Mouse (Mus musculus) monocyte, adult 5-6 weeks (primary cell): ENCODE data around the gene Fam53b. TPM values are rescaled to one million over a fixed set of nuclear protein-coding genes. Genes with fewer than 3 reads are reported as not detected.

Experiments used
- ATAC-seq: fragments of 153-309, 156-312 bp; replicated peaks from 2 replicates; pipeline ENCODE4 v1.8.0; 2017; ENCODE audit warnings: mild to moderate bottlenecking; ENCODE audit not compliant: low TSS enrichment, insufficient number of reproducible peaks, severe bottlenecking, poor library complexity, low FRiP score
- total RNA-seq: library from RNA; stranded (forward); fragments of 200-1000, 200-491, 200-594 nt; gene quantifications from 3 replicates; pipeline ENCODE4 v1.2.3, GENCODE M21; 2017

Fam53b gene
- total RNA-seq, 1 experiment from 2014 or later: 15.8 TPM

GRCm38 (mm10) chr7:132775922-132776321, 37.8 kb downstream of the Fam53b start:
- ATAC-seq: no peak

GRCm38 (mm10) chr7:132775333-132775732, 38.4 kb downstream of the Fam53b start:
- no peak for ATAC-seq

- no peak for ATAC-seq
Observed at GRCm38 (mm10) chr7:132773011-132773705, 40.5 kb downstream of the Fam53b start.

DNA sequence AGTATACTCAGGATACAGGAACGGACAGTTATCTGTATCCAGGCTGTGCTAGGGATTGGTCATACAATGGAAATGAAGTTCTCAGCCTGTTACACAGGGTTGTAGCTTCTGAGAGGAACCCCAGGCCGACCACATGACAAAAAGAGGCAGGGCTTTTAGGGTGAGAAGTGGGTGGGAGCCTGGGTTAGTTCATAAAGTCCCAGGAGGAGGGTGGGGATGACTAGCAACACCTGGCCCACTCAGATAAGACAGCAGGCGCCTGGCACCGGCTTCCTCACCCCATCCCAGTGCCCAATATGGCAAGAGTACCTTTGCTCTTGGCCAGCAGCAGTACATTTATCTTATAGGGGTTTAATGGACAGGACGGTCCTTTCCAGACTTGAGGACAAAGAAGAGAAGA, 41.2 kb downstream of the Fam53b start:
- no peak for ATAC-seq

DNA sequence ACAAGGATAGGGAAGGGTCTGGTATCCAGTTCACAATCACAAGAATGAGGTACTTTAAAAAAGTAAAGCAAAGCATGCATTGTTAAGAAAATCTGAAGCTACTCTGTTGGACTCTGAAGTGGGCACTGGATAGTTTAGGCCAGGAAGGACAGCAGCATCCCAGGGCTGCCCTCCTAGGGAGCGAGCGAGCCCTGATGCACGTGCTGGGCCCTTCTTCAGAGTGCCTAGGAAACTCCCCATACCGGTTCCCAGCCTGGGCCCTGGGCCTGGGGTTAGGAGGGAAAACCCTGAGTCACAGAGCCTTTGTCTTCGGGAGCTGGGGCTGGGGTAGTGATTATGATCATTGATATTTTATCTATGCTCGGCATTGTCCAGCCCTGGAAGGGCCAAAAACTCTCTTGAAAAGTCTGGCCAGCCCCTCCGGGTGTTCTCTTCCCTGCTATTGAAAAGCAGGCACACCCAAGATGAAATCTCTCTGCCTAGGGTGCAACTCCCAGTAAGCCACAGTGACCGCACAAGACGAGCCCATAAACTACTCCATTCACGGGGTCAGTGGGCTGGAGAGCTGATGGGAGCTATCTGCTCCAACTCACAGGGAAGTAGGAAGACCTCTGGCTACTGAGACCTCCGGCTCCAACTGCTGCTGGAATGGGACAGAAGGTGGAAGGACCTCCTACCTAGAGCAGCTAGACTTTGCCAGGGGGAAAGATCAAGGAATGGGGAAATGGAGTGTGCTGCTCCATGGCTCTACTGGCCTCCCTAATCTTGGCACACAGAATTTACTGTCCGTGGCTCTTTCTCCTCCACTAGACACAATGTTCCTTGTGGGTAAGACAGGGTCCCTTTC, 45.0 kb downstream of the Fam53b start:
- no peak for ATAC-seq

DNA sequence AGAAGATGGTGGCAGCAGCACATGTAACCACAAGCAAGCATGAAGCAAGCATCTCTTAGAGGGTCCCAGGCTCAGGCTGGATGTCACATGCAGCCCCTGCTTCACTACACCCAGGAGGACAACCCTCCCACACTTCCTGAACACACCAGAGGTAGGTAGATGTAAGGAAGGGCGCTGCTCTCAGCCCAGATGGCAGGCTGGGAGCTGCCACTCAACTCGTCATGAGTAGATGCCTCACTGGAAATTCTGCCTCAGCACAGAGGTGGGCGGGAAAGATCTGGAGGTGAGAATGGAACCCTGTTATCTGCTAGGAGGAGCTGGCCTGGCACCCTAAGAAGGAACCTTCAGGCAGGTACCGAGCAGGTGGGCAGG, 45.7 kb downstream of the Fam53b start:
- ATAC-seq: no peak

DNA sequence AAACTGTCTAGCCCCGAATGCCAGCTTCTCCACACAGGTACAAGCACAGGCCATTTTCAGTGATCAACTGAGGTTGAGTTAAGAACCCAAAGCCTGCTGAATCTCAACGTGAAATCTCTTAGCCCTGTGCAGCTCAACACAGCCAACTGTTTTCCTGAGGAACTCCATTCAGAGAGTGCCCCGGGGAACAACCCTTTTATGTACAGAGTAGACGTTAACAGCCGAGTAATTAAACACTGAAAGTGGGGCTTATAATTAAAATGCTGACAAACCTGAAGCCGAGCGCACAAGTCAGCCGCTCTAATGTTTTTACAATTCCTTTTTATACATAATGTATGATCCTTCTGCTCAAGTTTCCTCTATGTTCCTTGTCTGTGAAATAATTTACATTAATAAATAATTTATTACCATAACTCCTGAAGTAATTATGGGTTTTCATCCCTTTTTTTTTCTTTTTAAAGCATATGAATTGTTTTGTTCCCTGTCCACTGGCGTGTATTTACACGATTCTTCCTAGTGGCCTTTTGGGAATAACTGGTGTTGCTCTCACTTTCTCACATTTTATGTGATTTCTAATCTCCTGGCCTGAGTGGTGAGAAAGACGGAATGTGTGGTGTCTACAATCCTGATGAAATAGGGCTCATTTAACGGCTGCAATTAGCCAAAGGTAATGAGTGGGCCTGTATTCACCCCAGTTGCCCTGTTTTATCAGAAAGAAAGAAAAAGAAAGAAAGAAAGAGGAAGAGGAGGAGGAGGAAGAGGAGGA, 46.3 kb downstream of the Fam53b start:
- ATAC-seq: no peak

GRCm38 (mm10) chr7:132766235-132766871, 47.3 kb downstream of the Fam53b start:
- no peak for ATAC-seq

DNA sequence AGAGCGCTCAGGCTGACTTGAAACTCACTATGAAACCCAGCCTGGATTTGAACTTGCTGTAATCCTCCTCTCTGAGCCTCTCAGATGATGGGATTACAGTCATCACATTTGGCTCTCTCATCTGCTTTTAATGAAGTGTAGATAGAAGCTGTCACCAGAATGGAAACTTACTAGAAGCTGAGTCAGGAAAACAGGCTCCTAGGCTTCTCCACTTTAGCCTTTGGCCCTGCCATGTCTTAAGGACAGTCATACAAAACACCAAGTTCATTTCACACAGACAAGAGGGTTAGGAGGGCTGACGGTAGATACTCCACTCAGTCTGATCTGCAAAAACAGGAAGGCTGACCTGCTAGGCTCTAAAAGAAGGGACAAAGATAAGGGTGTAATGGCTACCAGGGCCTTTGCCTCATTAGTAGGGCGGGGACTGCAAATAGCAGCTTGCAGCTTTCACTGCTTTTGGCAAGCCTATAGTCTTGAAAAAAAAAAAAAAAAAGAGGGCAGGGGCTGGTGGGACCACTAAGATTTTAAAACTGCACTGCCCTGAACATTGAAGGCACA, 48.0 kb downstream of the Fam53b start:
- ATAC-seq: no peak

- ATAC-seq: no peak
Observed at GRCm38 (mm10) chr7:132764896-132765491, 48.7 kb downstream of the Fam53b start.

DNA sequence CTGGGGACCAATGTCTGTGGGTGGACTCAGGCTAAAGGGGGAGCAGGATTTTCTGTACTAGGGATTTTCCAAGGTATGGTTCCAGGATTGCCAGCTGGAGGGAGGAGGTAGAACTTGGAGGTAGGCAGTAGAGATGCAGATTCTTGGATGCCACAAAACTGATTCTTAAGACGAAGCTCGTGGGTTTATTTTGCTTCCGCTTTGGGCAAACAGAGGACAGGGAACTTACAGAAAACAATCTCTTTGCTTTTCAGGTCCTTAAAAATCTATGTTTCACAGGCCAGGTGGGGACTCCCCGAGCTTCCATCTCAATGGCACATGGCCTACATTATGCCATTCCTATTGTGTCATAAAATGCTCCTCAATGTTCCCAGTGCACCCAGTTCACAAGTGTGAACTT, 49.4 kb downstream of the Fam53b start:
- no peak for ATAC-seq

DNA sequence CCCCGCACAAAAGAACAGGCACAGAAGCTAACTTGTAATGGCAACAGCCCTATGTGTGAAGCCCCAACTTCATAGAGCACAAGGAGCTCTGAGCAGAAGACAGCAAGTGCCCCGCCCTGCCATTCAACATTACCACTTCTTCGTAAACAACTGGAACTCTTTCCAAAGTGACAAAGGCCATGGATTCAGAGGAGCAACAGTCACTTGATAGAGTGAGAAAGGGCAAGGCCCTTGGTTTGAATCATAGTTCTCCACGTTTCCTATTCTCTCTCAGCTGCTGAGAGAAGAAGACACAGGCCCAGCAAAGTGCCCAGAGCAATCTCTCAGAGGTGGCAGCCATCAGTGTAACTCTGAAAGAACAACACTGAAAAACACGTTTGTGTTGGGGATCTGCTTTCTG, 49.8 kb downstream of the Fam53b start:
- ATAC-seq: no peak

- ATAC-seq: no peak
Observed at GRCm38 (mm10) chr7:132763351-132763750, 50.3 kb downstream of the Fam53b start.

DNA sequence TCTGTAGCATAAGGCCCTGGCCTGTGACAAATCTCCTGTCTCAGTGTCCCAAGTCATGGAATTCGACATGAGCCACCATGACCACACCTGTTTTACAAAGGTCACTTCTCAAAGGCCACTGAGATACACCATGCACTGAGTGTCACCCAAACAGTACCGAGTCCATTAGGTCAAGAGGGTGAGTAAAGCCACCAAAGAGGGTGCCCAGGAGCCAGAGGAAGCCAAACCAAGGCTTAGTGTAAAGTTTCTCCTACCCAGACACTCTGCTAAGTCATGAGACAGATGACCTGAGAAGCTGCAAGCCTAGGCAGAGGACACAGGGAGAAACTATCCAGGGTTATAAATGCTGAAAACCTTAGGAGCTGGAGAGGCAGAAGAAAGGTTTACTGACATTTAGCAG, 52.3 kb downstream of the Fam53b start:
- ATAC-seq: no peak

GRCm38 (mm10) chr7:132760589-132761180, 53.0 kb downstream of the Fam53b start:
- ATAC-seq: no peak

GRCm38 (mm10) chr7:132759926-132760325, 53.8 kb downstream of the Fam53b start:
- no peak for ATAC-seq

DNA sequence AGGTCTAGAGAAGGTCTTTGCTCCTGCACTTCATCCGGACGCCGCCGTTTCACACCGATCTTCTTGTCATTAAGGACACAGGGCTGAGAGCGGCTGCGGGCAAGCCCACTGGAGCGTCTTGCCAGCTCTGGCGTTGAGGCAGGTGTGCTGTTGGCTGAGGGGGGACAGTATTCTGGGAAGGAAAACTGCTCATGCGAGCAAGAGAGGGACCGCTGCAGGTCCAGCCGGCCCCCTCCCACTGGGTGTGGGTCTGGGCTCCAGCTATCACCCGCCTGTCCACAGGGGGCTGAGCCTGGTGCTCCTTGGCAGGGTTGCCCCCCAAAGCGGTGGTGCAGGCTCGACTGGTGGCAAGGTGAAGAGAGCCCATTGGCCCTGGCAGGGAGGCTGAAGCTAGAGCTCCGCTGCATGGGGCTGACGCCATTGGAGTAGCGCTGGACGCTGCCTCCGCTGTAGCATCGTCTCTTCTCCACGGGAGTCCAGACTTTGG, 54.2 kb downstream of the Fam53b start:
- ATAC-seq: no peak

GRCm38 (mm10) chr7:132758875-132759274, 54.8 kb downstream of the Fam53b start:
- ATAC-seq: no peak
